Mouse (Mus musculus) G1E-ER4 (cell line): ENCODE measurements around the gene Fcgr3. TPM values are rescaled to one million over a fixed set of nuclear protein-coding genes. Genes with fewer than 3 reads are reported as not detected.

ENCODE experiments used
- GATA1 ChIP-seq: IDR thresholded peaks from one replicate; pipeline ENCODE4 v1.8.0; 2012; ENCODE audit warnings: low read length, inconsistent platforms
- polyA plus RNA-seq: library from polyadenylated mRNA; stranded (reverse); fragments of >175 nt; gene quantifications from 2 replicates; pipeline ENCODE4 v1.2.3, GENCODE M21; 2012

The Fcgr3 gene
- polyA plus RNA-seq, 1 experiment, result 0.04 TPM

GRCm38 (mm10) chr1:171006335-171006734 lies 58.4 kb downstream of the Fcgr3 start:
- no peak for TF ChIP-seq GATA1

- no peak for TF ChIP-seq GATA1
These were observed 59.1 kb downstream of the Fcgr3 start for GRCm38 (mm10) chr1:171005586-171005985.

DNA sequence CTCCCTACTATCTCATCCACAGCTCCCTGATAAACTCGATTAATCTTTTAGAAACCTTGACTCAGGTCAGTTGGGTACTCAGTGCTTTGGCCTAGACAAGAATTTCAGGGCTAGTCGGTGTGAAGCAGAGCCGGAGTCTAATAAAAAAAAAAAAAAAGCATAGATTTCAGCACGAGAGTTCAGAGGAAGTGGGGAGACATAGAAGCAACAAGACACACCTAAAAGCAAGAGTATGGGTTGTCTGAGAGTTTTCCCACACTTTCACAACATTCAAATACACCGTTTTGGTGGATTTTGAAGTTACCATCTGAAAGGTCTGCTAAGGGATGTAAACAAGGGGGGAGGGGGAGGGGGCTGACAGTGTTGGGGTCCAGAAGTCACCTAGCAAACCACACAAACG lies 59.7 kb downstream of the Fcgr3 start:
- TF ChIP-seq GATA1, result no peak

Other genes with a start within 250 kb of the Fcgr3 start
- 1.3 and 1.8 TPM in 2 replicates for gene Atf6, start 197.2 kb downstream of the Fcgr3 start, polyA plus RNA-seq
- gene Gm26620, start 179.9 kb downstream of the Fcgr3 start, polyA plus RNA-seq, result 0.55 and 0.57 TPM in 2 replicates
- gene Dusp12, start 179.4 kb downstream of the Fcgr3 start, polyA plus RNA-seq, result 15.6 and 19.0 TPM in 2 replicates
- gene Fcrlb, start 152.0 kb downstream of the Fcgr3 start, polyA plus RNA-seq, result not detected in 2 replicates
- 0.22 TPM in 1 of 2 replicates, not detected in the other for gene Fcrla, start 137.4 kb downstream of the Fcgr3 start, polyA plus RNA-seq
- gene Fcgr2b, start 88.4 kb downstream of the Fcgr3 start, polyA plus RNA-seq, result 0.08 TPM in 1 of 2 replicates, not detected in the other
- gene Fcgr4, start 46.0 kb downstream of the Fcgr3 start, polyA plus RNA-seq, result not detected in 2 replicates
- 0.67 and 1.5 TPM in 2 replicates for gene Cfap126, start 49.0 kb upstream of the Fcgr3 start, polyA plus RNA-seq
- gene Sdhc, start 85.7 kb upstream of the Fcgr3 start, polyA plus RNA-seq, result 51.9 and 128 TPM in 2 replicates
- 0.14 TPM in 1 of 2 replicates, not detected in the other for gene Mpz, start 85.8 kb upstream of the Fcgr3 start, polyA plus RNA-seq
- not detected in 2 replicates for gene Pcp4l1, start 131.3 kb upstream of the Fcgr3 start, polyA plus RNA-seq
- 0.40 and 0.42 TPM in 2 replicates for gene Nr1i3, start 149.0 kb upstream of the Fcgr3 start, polyA plus RNA-seq
- gene Tomm40l, start 157.6 kb upstream of the Fcgr3 start, polyA plus RNA-seq, result 50.2 and 61.5 TPM in 2 replicates
- not detected in 2 replicates for gene Apoa2, start 160.1 kb upstream of the Fcgr3 start, polyA plus RNA-seq
- not detected in 2 replicates for gene Fcer1g, start 169.4 kb upstream of the Fcgr3 start, polyA plus RNA-seq
- gene Adamts4, start 185.5 kb upstream of the Fcgr3 start, polyA plus RNA-seq, result 0.09 TPM in 2 replicates
- 40.4 and 106 TPM in 2 replicates for gene Ndufs2, start 186.5 kb upstream of the Fcgr3 start, polyA plus RNA-seq
- 26.9 and 32.7 TPM in 2 replicates for gene B4galt3, start 205.4 kb upstream of the Fcgr3 start, polyA plus RNA-seq
- 38.6 and 45.3 TPM in 2 replicates for gene Ppox, start 216.3 kb upstream of the Fcgr3 start, polyA plus RNA-seq
- 49.8 and 54.4 TPM in 2 replicates for gene Usp21, start 223.1 kb upstream of the Fcgr3 start, polyA plus RNA-seq
- gene Ufc1, start 230.1 kb upstream of the Fcgr3 start, polyA plus RNA-seq, result 51.5 and 62.9 TPM in 2 replicates